Mouse (Mus musculus): ENCODE measurements around the gene Rab3b.
A peak's percentile ranks its signal among the peaks of the same experiment; 100 is the strongest.

Rab3b gene

DNA sequence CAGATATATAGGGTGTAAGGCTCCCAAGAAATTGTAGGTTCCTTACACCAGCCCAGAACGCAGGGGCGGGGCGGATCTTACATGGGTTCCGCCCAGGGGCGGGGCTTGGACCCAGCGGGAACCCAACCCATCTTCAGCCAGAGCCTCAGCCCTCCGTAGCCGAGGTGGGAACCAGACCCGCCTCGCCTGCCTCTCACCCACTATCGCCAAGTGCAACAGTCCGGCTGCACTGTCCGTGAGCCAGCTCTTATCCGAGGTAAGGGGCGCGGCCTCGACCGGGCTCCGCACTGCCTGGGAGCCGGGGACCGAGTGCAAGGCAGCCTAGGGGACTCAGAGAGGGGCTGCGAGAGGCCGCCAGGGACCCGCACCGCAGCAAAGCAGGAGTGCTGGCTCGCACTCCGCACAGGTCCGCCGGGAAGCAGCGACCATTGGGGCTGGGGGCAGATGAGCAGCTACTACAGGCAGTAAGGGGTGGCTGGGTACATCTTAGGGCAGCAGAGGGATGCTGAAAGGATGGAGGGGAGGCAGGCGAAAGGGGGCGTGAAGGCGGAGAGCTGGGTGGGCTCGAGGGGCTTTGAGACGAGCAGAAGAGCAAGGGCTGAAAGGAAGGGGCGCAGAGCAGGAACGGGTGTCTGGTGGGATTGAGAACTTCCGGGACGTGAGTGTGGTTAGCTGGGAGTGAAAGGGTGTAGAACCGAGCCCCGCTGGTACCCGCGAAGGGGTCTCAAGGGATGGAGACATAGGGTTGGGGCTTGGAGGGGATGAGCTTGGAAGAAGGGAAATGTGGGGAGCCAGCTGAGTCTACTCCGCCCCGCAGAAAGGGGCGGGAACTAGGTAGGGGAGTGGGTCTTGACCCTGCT, at the start of gene Rab3b:
Rab3b (plus strand) TSS at position 101 of the 860 bp plus-strand sequence.
- DNase-seq: peak; percentile 55 to 60

DNA sequence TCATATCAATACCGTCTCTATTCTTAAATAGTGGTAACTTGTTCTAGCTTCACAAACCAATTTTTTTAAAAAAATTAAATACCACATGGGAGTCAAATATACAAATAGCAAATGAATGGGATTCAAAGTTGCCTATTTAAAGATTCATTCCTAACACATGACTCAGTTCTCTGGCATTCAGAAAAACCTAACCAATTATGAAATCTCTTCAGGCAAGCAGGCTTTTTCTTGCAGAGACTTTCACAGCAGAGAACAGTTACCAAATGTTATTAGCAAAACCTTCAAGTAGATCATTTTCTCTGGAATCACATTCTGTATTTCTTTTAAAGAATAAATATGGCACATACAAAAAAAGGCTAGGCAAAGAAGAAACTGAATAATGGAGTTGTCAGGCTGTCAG, 48.2 kb upstream of the Rab3b start:
- DNase-seq: no peak

DNA sequence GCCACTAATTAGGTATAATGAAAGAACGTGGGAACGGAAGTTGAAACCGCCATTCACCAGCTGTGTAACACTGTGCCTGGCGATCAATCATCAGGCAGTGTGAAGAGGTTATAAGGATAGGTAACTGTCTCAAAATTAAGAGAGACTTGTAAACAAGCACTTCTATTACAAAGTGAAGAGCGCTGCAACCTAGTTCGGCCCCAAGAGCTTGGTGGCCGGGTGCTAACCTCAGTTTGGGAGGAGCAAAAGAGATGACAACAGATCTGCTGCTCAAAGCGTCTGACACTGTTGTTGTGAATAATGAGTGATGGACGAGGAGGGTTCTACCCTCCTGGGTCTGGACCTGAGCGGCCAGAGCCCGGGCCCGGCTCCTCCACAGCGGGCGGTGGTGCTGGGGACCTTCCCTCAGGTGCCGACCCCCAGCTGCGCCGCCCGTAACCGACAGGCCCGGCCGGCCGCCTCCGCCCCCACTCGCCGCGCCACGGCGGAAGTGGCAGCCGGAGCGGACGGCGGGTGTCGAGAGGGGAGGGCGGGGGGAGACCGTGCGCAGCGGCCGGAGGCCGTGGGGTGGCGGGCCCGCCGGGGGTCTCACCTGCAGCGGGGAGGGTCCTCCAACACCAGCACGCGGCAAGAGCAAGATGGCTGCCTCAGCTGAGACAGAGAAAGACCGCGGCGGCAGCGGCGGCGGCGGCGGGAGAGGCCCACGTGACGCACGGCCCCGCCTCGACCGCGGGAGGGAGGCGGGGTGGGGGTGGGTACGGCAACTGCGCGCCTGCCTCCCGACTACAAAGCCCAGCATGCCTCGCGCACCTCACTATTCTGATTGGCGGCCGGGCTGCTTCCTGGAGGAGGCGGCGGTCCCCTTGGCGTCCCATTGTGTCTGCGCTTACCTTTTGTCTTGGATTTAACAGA, 45.7 kb upstream of the Rab3b start, which contains the start of gene Btf3l4:
Btf3l4 (minus strand) TSS at position 699 of the 912 bp plus-strand sequence.
- peak; percentile 87 to 92 for DNase-seq

DNA sequence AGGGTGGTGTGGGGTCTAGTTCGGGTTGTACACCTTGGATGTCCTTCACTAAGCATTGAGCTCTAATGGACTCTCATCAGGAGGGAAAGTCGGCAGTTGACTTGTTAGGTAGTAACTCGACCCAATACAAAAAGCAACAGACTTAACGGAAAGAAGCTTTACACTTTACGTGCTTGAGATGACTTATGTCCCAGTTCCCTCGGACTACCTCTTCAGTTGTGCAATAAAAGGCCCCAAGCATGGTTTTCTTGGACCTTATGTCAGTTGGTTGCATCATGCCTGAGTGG, 45.1 kb upstream of the Rab3b start:
- DNase-seq: no peak

DNA sequence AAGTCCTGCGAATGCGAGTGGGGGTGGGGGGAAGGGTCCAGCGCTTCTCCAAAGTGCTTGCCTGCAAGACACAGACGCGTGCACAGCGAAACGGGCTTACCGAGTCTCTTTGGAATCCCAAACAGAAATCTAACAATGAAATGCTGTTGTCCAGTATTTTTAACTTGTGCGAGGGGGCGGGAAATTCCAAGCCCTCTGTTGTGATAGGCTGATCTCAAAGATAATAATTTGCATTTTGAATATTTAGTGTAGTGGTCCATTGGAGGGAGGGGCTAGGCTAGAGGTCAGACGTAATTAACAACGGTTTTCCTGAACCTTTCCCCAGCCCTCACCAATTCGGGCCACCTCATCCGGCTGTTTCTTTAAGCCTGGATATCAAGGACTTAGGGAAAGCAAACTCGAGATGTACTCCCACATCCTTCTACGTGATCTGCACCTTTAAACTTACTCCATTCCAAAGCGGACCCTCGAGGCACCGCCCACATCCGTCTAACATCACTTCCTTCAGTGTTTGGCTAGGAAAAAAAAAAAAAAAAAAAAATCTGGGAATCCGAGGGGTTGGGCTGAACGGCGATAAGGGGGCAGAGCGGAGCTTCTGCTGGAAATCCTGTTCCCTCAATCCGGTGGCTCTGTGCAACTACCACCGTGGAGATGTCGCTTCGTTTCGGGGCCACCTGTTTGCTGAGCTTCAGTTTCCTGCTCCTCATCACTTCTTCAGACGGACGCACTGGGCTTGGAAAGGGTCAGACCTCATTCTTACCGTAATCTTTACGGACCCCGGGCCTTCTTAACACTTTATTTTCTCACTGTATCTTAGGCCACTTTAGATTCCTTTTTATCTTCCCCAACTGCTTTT, 44.5 kb upstream of the Rab3b start, which contains the start of gene Txndc12:
Txndc12 (plus strand) TSS at position 487 of the 856 bp plus-strand sequence.
- DNase-seq: peak; percentile 77 to 82

DNA sequence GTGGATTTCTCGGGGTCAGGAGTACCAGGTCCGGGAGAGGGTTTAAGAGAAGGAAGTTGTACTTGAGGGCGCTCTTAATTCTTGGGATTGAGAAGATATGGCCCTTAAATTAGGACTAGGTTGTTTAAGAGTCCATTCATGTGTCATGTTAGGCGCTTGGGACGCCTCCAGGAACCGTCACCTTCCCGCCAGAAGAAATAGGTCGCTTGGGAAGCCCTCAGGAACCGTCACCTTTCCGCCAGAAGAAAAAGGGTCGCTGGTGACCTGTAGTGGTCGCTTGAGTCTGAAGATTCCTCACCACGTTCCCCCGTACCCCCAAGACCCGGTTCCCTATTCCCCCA, 43.9 kb upstream of the Rab3b start:
- peak; percentile 5 to 13 for DNase-seq

DNA sequence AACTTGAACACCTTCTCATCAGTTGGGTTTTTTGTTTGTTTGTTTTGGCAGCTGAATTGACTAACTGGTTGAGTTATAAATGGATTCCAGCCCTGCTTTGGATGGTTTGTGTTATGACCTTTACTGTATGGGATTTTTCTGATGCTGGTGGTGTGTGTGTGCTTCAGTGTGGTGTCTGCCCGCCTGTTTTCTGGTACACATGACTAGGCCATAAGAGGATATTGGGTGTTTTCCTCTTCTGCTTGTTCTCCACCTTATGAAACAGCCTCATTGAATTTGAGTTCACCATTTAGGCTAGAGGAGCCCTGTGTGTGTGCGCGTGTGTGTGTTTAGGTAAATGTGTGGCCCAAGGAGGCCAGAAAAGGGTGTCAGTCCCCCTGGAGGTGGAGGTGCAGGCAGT, 43.4 kb upstream of the Rab3b start:
- DNase-seq: no peak

DNA sequence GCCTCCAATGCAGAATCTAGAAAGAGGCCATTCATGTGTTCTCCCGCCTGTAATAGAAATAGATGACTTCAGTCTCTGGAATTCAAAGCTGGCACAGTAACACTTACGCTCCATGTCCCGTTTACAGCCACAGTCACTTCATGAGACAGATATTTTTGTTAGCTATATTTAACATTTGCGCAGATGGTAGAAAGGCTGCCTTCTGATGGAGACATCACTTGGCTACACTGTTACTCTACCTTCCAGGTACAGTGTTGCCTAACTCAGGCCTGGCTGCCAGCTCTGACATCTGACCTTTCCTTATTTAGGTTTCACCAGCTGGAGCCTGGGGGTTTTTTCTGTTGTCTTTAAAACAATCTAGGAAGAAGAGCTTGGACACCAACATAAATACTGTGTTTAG, 40.8 kb upstream of the Rab3b start:
- no peak for DNase-seq

DNA sequence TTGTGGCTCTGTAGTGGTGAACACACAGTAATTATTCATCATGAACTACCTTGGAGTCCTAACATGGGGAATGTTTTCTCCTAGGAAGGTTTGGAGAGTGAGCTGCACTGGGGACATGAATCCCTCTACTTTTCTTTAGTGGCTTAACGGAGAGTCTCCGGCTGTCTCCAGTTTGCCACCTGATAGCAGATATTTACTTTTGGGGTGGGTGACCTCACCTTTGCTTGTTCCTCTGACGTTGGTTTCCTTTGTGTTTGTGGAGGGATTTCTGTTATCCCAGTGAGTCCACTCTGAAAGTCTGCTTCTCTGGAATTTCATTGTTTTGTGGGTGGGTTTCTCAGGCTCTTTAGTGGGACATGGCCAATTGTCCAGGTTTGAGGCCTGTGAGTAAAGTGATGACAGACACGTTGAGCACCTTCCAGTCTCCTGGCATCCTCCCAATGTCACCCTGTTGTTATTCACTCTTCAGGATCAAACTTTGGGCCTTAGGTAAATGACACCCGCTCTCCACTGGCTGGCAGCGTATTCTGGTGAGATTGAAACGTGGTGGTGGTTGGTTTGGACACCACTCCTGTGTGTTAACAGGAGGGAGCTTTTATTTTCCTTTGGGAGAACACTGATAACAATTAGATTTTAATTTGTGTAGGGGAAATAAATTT, 36.8 kb upstream of the Rab3b start:
- no peak for DNase-seq

DNA sequence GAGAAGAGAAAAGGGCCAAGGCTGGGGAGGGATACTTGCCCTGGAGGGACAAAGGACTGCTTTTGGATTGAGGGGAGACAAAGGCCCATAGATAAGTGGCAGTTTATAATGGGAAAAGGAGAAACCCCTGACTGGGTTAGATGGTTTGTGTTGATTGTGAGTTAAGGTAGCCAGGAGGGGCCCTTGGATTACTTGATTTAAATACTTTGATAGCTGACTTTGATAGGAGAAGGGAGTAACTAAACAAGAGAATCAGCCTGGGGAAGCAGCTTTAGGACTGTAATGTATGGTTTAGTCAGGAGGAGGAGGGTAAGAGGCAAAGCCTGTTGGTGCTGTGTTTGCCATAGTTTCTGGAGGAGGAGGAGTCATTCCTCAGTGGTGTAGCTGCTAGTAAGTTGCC, 35.5 kb upstream of the Rab3b start:
- DNase-seq: no peak

DNA sequence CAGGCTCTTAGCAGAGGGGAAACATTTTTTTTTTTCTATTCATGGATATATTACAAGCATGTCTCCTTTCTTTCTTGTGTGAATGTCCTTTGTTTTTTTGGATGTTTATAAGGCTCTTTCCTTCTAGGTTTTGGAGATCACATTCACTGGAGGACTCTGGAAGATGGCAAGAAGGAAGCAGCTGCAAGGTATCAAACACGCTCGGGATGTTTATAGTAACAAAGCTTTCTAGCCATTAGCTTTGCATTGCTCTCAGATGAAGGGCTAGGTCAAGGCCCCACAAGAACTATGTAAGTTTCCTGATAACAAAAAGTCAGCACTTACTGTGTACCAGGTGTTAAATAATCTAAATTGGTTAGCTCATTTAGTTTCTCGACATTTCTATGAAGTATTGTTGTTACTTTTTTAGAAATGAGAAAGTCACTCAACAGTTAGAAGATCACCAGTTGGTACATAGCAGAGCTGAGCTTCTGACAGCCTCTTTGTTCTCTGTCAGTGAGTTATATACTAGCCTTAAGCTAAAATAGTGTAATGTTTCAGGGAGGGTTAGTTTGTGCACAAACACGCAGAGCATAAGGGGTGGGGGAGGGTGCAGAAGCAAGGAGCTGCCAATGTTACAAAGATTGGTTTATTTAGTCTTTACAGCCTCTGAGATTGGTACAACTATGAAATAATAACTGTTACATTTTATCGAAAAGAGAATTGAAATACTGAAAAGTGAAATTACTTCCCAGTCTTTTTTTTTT, 32.9 kb upstream of the Rab3b start:
- no peak for DNase-seq

DNA sequence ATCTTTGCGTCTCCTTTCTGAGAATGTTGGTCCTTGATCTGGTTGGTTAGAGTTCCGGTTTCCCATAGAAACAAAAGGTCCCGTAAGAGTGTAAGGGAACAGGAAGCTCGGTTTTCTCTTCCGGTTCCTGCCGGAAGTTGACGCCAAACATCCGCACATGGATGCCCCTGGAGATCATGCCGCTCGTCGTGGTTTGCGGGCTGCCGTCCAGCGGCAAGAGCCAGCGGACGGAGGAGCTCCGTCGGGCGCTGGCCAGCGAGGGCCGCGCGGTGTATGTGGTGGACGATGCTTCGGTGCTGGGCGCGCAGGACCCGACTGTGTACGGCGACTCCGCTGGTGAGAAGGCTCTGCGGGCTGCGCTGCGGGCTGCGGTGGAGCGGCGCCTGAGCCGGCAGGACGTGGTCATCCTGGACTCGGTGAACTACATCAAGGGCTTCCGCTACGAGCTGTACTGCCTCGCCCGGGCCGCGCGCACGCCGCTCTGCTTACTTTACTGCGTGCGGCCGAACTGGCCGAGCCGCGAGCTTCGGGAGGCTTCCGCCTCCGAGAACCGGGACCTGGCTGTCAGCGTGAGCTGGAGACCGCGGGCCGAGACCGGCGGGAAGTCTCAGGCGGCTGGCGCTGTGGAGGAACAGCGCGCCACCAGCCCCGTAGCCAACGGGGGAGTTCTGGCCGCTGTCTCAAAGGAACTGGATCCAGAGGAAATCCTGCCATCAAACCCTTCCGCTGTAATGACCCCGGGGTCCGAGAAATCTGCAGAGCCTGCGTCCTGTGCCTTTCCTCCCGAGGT, 31.0 kb upstream of the Rab3b start, which contains the start of gene Kti12:
Kti12 (plus strand) TSS at position 71 of the 790 bp plus-strand sequence.
- peak; percentile 71 to 73 for DNase-seq

DNA sequence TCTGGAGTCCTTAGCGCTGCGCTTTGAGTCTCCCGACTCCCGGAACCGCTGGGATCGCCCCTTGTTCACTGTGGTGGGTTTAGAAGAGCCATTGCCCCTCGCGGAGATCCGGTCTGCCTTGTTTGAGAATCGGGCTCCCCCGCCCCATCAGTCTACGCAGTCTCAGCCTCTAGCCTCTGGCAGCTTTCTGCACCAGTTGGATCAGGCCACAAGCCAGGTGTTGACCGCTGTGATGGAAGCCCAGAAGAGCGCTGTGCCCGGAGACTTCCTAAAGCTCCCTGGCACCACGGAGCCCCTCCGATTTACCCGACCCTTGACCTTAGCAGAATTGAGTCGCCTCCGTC, 30.4 kb upstream of the Rab3b start, which contains the start of gene A730015C16Rik:
A730015C16Rik (minus strand) TSS at position 115 of the 344 bp plus-strand sequence.
- peak; percentile 12 to 32 for DNase-seq

DNA sequence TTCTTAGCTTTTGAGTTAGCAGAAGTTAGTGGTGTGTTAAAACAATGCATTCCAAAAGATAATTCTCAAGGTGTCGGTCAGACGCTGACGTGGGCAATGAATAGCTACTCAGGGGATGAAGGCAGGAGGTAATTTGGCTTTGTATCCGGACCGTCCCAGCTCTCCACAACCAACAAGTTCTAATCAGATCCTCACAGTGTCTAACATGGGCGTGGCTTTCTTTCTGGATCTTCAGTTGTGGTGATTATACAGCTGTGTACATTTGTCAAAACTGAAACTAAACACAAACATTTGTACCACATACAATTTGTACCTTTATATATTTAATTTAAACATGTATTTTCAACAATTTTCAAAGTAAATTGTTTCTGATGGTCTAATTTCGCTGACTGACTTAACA, 12.1 kb upstream of the Rab3b start:
- DNase-seq: no peak

DNA sequence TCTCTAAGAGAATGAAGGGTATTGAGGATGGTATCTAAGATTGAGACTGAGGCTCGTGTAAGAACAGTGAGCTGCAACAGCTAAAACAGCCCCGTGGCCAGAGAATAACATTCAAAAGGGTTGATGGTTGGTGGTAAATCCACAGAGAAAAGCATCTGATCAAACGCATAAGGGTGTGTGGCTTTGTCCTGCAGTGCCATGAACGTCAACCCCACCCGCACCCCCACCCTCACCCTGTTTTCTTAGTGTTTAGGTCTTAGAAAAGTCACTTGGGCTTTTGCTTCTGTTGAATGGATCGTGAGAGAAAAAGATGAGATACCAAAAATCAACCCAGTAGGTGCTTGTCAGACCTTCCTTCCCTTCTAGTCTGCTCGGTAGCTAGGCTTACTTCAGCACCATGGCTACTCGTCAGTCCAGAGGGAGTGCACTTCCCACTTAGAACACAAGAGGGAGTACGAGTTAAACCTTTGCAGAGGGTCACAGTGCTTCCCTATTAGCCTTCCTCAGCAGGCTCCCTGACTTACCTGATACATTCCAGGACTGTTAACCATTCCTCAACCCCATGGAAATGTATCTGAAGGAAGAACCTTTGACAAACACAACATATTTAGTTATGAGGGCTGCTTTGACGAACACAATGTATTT, 9.0 kb upstream of the Rab3b start:
- DNase-seq: peak; percentile 27 to 53

DNA sequence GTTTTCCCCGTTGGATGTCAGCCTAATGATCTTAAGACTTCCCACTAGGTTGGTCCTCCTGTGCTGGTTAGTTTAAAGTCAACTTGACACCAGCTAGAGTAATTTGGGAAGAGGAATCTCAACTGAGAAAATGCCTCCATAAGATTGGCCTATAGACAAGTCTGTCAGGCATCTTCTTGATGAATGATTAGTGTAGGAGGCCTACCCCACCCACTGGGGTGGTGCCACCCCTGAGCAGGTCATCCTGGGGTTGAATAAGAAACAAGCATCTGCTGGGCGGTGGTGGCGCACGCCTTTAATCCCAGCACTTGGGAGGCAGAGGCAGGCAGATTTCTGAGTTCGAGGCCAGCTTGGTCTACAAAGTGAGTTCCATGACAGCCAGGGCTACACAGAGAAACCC, 5.1 kb upstream of the Rab3b start:
- no peak for DNase-seq

DNA sequence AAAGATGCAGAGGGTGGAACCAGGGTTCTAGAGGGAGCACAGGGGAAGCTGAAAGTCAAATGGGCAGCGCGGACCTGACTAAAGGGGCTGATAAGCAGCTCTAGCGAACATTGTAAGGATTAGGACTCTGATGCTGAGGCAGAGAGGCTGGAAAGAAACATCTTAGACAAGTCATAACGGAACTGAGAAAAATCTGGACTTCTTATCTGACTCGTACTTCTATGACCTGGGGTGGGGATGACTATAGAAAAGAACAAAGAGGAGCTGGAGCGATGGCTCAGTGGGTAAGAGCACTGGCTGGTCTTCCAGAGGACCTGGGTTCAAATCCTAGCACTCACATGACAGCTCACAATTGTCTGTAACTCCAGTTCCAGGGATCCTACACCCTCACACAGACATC, 962 bp upstream of the Rab3b start:
- no peak for DNase-seq

DNA sequence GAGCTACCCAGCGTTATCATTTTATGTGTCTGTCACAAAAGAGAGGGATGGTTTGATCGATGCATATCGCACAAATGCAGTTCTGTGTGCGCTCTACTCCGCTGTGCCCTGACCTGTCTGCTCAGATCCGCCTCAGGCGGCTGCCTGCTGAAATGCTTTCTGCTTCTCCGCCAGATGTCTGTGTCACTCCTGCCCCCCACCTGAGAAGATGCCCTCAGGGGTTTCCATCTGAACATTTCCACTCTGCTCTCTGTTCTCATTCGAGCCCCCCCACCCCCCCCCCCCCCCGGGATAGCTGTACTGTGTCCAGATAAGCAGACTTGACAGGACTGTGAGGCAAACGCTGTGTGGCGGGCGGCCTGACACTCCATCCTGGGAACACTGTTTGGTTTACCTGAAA, 5.0 kb downstream of the Rab3b start:
- no peak for DNase-seq

DNA sequence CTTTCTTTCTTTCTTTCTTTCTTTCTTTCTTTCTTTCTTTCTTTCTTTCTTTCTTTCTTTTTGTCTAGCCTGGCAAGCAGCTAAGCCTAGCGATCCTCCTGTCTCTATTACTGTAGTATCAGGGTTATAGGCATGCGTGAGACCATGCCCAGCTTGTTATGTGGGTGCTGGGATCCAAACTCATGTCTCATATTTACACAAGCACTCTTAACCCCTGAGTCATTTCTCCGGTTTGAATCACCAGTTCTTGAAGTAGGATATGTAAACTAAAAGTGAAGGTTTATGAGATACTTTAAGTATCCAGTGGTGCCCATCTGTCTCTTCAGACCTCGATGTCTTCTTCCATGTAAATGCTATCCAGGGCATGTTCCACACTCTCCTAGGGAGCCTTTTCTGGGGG, 8.6 kb downstream of the Rab3b start:
- DNase-seq: no peak

DNA sequence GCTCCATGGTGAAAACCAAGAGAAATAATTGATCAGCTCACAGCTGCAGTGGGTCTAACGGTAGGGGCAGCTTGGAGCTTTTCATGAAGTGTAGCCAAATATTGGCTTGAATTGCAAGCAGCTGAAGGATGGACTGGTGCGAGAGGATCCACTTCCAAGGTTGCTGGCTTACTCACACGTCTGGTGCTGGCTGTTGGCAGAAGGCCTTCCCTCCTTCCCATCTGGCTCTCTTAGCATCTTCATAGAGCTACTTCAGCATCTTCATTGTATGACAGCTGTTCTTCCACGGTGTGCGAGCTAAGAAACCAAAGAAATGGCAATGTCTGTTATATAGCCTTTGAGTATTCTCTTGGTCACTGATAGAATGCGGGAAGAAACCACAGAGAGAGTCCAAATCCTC, 12.0 kb downstream of the Rab3b start:
- DNase-seq: no peak

Data from thymus, postnatal 36 days (tissue).